Mouse (Mus musculus) thymus, postnatal 4 days (tissue): Measurements from ENCODE around the gene Hsd17b2.
A peak's percentile ranks its signal among the peaks of the same experiment; 100 is the strongest.
"Not testable (repeated sequence)": the region's sequence is repeated elsewhere in the genome, so short reads cannot be mapped to it uniquely, and the experiment has no call there.

Experiments
- DNase-seq: peaks from one replicate; pipeline ENCODE4 v3.0.0; 2021

Gene Hsd17b2

DNA sequence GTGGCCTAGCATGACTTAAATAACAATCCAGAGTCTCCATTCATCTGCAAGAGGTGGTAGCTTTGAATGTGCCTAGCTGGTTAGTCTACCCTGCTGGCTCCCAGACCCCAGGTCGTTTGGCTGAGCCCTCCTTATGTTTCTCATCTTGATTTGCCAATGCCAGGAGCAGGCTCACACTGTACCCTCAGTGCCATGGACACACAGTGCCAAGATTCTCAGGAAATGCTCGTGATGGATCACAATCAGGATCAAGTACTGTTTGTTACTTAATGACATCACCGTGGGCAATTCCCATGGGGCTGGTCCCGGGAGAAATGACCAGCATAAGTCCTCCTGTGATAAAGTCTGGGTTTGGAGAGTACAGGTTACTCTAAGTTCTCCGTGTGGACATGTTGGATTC, 14.2 kb downstream of the Hsd17b2 start:
- no peak for DNase-seq

GRCm38 (mm10) chr8:117718152-117718860, 16.6 kb downstream of the Hsd17b2 start:
- no peak for DNase-seq

- no peak for DNase-seq
These were observed 24.8 kb downstream of the Hsd17b2 start for GRCm38 (mm10) chr8:117726467-117726866.

- DNase-seq = peak; percentile 31
These were observed 25.9 kb downstream of the Hsd17b2 start for GRCm38 (mm10) chr8:117727561-117727960.

- no peak for DNase-seq
These were observed 26.5 kb downstream of the Hsd17b2 start for GRCm38 (mm10) chr8:117728234-117728633.

- no peak for DNase-seq
These were observed 29.3 kb downstream of the Hsd17b2 start for GRCm38 (mm10) chr8:117730980-117731379.

DNA sequence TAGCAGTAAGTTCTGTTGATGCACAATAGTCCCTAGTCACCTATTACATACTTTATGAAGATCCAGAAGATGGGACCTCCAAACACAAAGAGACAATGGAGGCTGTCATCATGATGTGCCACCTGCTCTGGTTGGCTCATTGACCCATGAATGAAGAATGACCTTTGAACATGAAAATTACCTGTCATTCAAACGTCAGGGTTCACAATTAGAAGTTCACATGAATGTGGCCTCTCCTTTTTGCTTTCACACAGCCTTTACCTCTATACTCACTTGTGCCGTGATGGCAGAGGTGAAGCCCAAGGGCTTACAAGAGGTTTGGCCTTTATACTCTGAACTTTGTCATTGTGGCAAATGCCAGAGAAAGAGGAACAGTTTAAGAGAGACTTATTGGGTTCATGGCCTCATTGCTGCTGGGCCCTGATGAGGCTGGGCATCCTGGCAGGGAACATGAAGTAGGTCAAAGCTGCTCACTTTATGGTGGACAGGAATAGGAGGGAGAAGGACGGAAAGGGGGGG, 35.0 kb downstream of the Hsd17b2 start:
- no peak for DNase-seq

GRCm38 (mm10) chr8:117738206-117738605, 36.5 kb downstream of the Hsd17b2 start:
- not testable (repeated sequence) for DNase-seq

- no peak for DNase-seq
These were observed 38.8 kb downstream of the Hsd17b2 start for GRCm38 (mm10) chr8:117740387-117740998.

DNA sequence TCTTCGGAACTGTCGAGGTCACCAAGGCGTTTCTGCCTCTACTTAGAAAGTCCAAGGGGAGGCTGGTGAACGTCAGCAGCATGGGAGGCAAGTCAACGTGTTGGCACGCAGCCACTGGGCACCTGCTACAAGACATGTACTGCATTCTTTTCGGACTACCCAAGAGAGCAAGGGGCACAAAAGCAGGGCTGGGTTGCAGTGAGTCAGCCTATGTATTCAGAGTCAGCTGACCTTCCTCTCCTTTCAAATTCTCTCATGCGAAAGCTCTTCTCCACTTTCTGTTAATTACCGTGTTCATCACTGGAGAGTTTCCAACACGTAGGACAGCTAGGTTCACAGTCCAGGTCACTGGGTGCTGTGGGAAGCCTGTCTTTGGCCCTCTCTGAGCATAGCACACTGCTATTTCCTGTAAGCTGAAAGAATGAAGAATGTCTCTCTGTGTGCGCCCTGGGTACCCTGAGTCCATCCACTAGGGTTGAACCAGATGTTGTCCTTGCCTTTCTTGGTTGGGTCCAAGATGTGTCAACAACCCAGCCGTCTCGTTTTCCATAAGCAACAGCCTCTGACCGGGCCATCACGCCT, 40.8 kb downstream of the Hsd17b2 start:
- no peak for DNase-seq

DNA sequence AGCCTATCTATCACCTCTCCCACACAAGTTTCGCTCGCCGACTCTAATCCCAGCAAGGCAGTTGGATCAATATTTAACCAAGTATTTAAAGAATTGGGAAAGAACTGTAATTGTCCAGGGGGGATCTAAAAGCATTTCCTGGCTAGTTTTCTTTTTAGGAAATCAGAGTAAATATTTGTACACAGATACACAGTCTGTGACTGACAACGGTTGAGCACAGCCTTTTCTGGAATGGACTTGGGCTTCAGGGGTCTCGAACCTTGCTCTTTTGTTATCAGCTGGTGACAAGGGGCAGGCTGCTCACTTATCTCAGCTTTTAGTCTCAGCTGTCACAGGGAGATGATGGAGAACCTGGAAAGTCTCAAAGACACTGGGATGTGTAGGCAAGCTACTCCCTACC, 44.9 kb downstream of the Hsd17b2 start:
- no peak for DNase-seq

DNA sequence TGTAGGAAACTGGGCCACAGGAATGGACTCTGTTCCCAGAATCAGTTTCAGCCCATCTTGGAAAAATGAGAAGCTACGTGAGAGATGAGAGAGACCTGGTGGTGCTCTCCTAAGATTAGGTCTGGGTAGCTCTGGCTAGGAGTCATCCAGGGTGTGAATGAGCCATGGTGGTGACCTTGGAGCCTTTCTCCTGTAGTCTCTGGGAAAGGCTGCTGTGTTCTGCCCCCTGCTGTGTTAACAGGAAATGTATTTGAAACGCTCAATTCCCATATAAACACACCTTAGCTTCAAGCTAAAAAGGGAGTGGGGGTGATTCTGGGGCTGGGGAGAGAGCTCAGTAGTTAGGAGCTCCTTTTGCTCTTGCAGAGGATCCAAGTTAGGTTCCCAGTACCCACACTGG, 45.7 kb downstream of the Hsd17b2 start:
- no peak for DNase-seq

DNA sequence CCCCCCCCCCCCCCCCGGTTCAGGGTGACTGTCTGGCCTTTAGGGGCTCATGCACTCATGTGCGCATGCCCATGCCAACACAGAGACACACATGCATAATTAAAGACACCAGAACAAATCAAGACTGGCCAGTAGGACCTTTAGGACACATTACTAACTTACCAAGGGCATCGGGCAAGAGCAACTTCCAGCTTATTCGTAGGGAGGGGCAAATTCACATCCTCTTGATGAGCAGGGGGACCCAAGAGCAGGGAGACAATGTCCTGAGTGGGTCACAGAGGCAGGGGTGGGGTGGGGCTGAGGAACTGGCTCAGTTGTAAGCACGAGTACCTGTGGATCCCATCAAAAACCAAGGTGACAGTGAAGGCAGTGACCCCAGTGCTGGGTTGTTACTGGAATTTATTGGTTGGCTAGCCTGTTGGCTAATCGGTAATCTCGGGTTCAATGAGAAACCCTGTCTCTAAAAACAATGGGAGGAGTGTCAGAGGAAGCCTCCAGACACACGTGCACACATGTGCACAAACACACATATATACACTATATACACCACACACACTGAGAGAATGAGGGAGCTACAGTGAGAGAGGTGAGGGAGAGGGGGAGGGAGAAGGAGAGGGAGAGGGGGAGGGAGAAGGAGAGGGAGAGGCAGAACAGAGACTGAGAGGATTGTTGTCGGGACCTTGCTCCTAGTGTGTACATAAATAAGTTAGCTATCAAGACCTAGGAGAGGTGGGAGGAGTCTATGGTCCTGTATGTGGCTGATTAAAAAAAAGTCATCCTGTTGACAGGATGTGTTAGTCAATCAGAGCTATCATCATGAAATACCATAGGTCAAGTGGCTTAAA, 46.4 kb downstream of the Hsd17b2 start:
- DNase-seq = no peak

DNA sequence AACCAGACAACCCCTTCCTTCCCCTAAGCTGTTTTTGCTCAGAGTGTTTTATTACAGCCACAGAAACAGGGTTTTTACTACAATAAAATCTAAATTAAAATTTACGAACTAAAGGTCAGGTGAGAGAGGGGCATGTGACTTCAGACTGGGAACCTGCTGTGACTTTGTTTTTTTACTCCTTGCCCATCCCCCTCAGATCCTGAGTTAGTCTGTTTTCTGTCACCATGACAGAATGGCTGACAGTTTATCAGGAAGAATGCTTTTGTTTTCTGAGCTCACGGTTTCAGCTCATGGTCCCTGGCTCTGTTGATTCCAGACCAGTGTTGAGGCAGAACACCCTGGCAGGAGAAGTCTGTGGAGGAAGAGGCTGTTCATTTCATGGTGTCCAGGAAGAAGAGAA, 47.7 kb downstream of the Hsd17b2 start:
- no peak for DNase-seq

DNA sequence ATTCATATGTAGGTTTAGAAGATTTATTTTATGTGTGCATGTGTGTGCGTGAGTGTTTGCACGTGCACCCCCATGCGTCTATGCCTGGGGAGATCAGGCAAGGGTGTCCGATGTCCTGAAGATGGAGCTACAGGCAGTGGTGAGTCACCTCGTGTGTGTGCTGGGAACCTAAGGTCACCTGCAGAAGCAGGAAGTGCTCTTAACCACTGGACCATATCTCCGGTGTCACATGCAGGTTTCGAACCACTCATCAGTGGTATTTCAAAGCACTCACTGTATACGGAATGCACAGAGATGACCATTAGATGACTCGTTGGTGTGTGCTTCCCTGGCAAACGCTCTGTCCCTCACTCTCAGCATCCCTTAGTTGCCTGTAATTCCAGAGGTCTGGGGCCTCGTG, 56.2 kb downstream of the Hsd17b2 start:
- no peak for DNase-seq

- no peak for DNase-seq
These were observed 61.1 kb downstream of the Hsd17b2 start for GRCm38 (mm10) chr8:117762776-117763175.

GRCm38 (mm10) chr8:117764625-117765024, 62.9 kb downstream of the Hsd17b2 start:
- DNase-seq = no peak

DNA sequence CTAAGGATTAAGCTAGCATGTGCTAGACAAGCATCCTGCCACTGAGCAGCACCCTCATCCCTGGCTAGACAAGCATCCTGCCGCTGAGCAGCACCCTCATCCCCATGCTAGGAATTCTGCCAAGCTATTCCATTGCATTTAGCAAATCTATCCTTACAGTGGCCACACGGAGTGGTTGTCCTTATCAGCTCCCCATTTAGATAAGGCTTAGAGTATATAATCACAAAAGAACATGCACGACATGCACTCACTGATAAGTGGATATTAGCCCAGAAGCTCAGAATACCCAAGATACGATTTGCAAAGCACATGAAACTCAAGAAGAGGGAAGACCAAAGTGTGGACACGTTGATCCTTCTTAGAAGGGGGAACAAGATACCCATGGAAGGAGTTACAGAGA, 64.2 kb downstream of the Hsd17b2 start:
- no peak for DNase-seq

DNA sequence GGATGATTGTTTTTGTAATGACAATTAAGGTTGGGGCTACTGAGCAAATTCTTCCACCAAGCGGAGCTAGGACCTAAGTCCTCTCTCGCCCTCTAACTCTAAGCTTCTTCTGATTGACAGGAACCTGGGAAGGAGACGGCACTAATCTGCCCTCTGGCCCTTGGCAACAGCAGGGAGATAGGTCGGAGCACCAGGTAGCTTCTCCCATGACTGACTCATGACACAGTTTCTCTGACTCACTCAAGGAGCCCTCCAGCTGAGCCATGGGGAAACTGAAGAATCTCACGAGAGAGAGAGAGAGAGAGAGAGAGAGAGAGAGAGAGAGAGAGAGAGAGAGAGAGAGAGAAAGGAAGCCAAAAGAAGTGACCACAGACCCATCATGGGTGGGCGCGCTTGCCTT, 67.3 kb downstream of the Hsd17b2 start:
- no peak for DNase-seq

GRCm38 (mm10) chr8:117771115-117771836, 69.6 kb downstream of the Hsd17b2 start:
- DNase-seq = no peak

GRCm38 (mm10) chr8:117772126-117772525, 70.4 kb downstream of the Hsd17b2 start:
- DNase-seq = peak; percentile 55

GRCm38 (mm10) chr8:117772597-117772996, 70.9 kb downstream of the Hsd17b2 start:
- peak; percentile 21 for DNase-seq

GRCm38 (mm10) chr8:117775626-117776025, 73.9 kb downstream of the Hsd17b2 start:
- DNase-seq = no peak
